7 mouse cellular contexts compared by ENCODE assay signal in genomic region chr10:7866762-7867665, GRCm38 (mm10). TPM values are rescaled to one million over a fixed set of nuclear protein-coding genes. Genes with fewer than 3 reads are reported as not detected.
DNase-seq lines count a peak whose midpoint lies in the region; ATAC-seq and TF ChIP-seq lines count a peak whose summit lies in the region.

No protein-coding gene starts in this region.

- no peaks in the 10 kb centered on the region for H3K36me3 ChIP-seq in heart, embryonic 14.5 days (ENCODE audit: control insufficient read depth, insufficient read depth, low read length)
- no peaks in the 10 kb centered on the region for H3K36me3 ChIP-seq in midbrain, postnatal 0 days (ENCODE audit: insufficient read depth, low read length)

- ATAC-seq in heart, embryonic 14.5 days (ENCODE audit: insufficient number of reproducible peaks, insufficient read depth, low FRiP score, low read depth): no peak
- peak; percentile 47; the same call in 1 of the 2 replicates for ATAC-seq in midbrain, postnatal 0 days (ENCODE audit: low FRiP score)

- peaks cover 4 to 10% of the 10 kb centered on the region in 2 experiments for H3K4me1 ChIP-seq in heart, embryonic 14.5 days (ENCODE audit: control insufficient read depth in 2 of 2, insufficient read depth in 2 of 2, low read length in 2 of 2)
- 0 out of 2 replicates have a peak, but pooled peaks cover 6% of the 10 kb centered on the region for H3K4me1 ChIP-seq in midbrain, postnatal 0 days (ENCODE audit: insufficient read depth, low read length)

- H3K4me2 ChIP-seq in heart, embryonic 14.5 days (ENCODE audit: low read length): peak overlapping the region; percentile 76
- peak overlapping the region; percentile 64 for H3K4me2 ChIP-seq in midbrain, postnatal 0 days (ENCODE audit: low read depth, low read length, poor library complexity, severe bottlenecking)

- peaks cover 15% of the 10 kb centered on the region for H3K27me3 ChIP-seq in heart, embryonic 14.5 days (ENCODE audit: control insufficient read depth, insufficient read depth, low read length)
- 0 out of 2 replicates have a peak, but pooled peaks cover 5% of the 10 kb centered on the region for H3K27me3 ChIP-seq in midbrain, postnatal 0 days (ENCODE audit: insufficient read depth, low read length)

- H3K9ac ChIP-seq in heart, embryonic 14.5 days (ENCODE audit: low read length): peak overlapping the region; percentile 51
- H3K9ac ChIP-seq in midbrain, postnatal 0 days (replicated peaks; ENCODE audit: low read length, poor library complexity, severe bottlenecking): peak overlapping the region; percentile 30

- no peak for TF ChIP-seq CTCF in midbrain, postnatal 0 days (IDR thresholded peaks at IDR 0.05)

- H3K27ac ChIP-seq in heart, embryonic 14.5 days (replicated peaks in 1 of 2; ENCODE audit: control insufficient read depth in 1 of 2, insufficient read depth in 1 of 2, low read depth in 2 of 2, low read length in 2 of 2): no peak overlapping the region
- H3K27ac ChIP-seq in midbrain, postnatal 0 days (ENCODE audit: low read depth, low read length): no peak overlapping the region

- peak; percentile 27 to 36 for DNase-seq in urinary bladder, adult 18-20 months (ENCODE audit: low spot score in 2 of 2)
- DNase-seq in urinary bladder, postnatal 10 days (ENCODE audit: low spot score): no peak
- peak; percentile 31 for DNase-seq in embryo, embryonic 11.5 days (ENCODE audit: low read depth, low spot score)
- peak; percentile 50 for DNase-seq in kidney, postnatal 14 days
- no peak for DNase-seq in midbrain, postnatal 0 days (ENCODE audit: low spot score)
- no peak for DNase-seq in natural killer cell, adult 2 months (ENCODE audit: low spot score in 2 of 2)

- WGBS in heart, embryonic 14.5 days: 16% methylated on average over 50 of the region's 50 CpGs
- 16% methylated on average over 50 of the region's 50 CpGs for WGBS in midbrain, postnatal 0 days

- peak overlapping the region; percentile 41 to 47 for H3K4me3 ChIP-seq in heart, embryonic 14.5 days (ENCODE audit: control insufficient read depth in 1 of 2, insufficient read depth in 1 of 2, low read depth in 1 of 2, low read length in 2 of 2)
- peak overlapping the region; percentile 35 for H3K4me3 ChIP-seq in midbrain, postnatal 0 days (ENCODE audit: low read depth, low read length)

- H3K9me3 ChIP-seq in heart, embryonic 14.5 days (ENCODE audit: control insufficient read depth, low read length): no peaks in the 10 kb centered on the region
- no peaks in the 10 kb centered on the region for H3K9me3 ChIP-seq in midbrain, postnatal 0 days (ENCODE audit: low read length)

RNA-seq across cellular contexts. Expression of gene Zc3h12d, which starts 34.7 kb away (rescaled TPM):
- 0.14 and 0.18 TPM in 2 replicates for polyA plus RNA-seq in heart, embryonic 14.5 days (2014; fragmentation: Nextera tagmentation; extraction: Ambion mirVana)
- 0.14 and 0.16 TPM in 2 replicates for total RNA-seq in midbrain, postnatal 0 days (2014; rRNA removed)
- 0.20 and 0.34 TPM in 2 replicates for polyA plus RNA-seq in midbrain, postnatal 0 days (2015; fragmentation: Nextera tagmentation; extraction: Ambion mirVana)

Comparison
In these comparisons a context has a peak if more than half of its experiments do, and no peak if none do; other contexts are left out.
1. DNase-seq: peak in urinary bladder, adult 18-20 months (2 of 2), embryo, embryonic 11.5 days (single experiment) and kidney, postnatal 14 days (single experiment); none in urinary bladder, postnatal 10 days (single experiment), midbrain, postnatal 0 days (single experiment) and natural killer cell, adult 2 months (0 of 2).